17 mouse cellular contexts compared by ENCODE assay signal in the genomic region with DNA sequence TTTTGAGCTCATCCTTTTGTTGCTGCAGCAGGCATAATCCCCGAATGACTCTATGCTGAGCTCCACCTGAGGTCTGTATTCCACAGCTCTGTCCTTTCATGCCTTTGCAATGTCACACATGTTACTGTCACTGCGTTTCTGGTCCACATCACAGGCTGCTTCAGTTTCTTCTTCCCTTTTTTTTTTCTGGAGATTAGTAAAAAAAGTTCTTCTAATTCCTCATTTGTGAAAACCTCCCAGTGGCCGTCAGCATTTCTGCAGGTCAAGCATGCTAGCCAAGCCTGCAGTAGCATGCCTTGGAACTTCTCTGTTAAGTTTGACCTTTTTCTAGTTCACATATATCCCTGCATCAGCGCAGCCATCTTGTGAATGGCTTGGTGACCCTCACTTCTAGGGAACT. TPM values are rescaled to one million over a fixed set of nuclear protein-coding genes. Genes with fewer than 3 reads are reported as not detected.
A peak's percentile ranks its signal among the peaks of the same experiment; 100 is the strongest.
DNase-seq lines count a peak whose midpoint lies in the region; ATAC-seq and TF ChIP-seq lines count a peak whose summit lies in the region.
"Had no signal": no experiment of that assay in that cellular context is flagged by ENCODE, and none has a peak within 500 bp of the region (broad histone marks: within the 10 kb centered on the region; RNA-seq: fewer than 3 reads in every experiment).

No protein-coding gene starts in this region.

- intact Hi-C loops in gastrocnemius, postnatal 36 days (cut with DNase I): no loop called here

- ATAC-seq in monocyte, adult 5-6 weeks (replicated peaks; ENCODE audit: insufficient number of reproducible peaks, low FRiP score, low TSS enrichment, poor library complexity, severe bottlenecking): no peak
- ATAC-seq: hindbrain, embryonic 16.5 days; liver, embryonic 12.5 days had no signal

- TF ChIP-seq POLR2A in kidney, adult 2 months (IDR thresholded peaks at IDR 0.05; ENCODE audit: low read depth, low read length): no peak

- H3K36me3 ChIP-seq in kidney, adult 2 months (ENCODE audit: control insufficient read depth, insufficient read depth, low read length): peaks cover 4% of the 10 kb centered on the region; the same call in 1 of the 2 replicates
- H3K36me3 ChIP-seq in splenic B cell, adult 2 months (ENCODE audit: control insufficient read depth, insufficient read depth, low read length, poor library complexity, severe bottlenecking): 0 out of 2 replicates have a peak, but pooled peaks cover 3% of the 10 kb centered on the region
- H3K36me3 ChIP-seq: liver, embryonic 12.5 days; stomach, embryonic 15.5 days had no signal

- H3K27ac ChIP-seq in kidney, adult 2 months (ENCODE audit: insufficient read depth, low read depth, low read length): no peak overlapping the region
- H3K27ac ChIP-seq: liver, embryonic 12.5 days; stomach, embryonic 15.5 days had no signal

- H3K4me1 ChIP-seq in kidney, adult 2 months (ENCODE audit: control insufficient read depth, insufficient read depth, low read length): no peaks in the 10 kb centered on the region
- H3K4me1 ChIP-seq: stomach, embryonic 15.5 days had no signal

- 56% methylated on average over 4 of the region's 4 CpGs for WGBS in kidney, adult 2 months

- H3K27me3 ChIP-seq in kidney, adult 2 months (replicated peaks; ENCODE audit: control insufficient read depth, insufficient read depth, low read length): no peaks in the 10 kb centered on the region
- no peaks in the 10 kb centered on the region for H3K27me3 ChIP-seq in splenic B cell, adult 2 months (ENCODE audit: control insufficient read depth, insufficient read depth, low read length, poor library complexity, severe bottlenecking)
- H3K27me3 ChIP-seq: liver, embryonic 12.5 days; megakaryocyte, embryonic 14.5 days; stomach, embryonic 15.5 days had no signal

- DNase-seq in kidney, adult 2 months: peak; percentile 28
- DNase-seq in kidney, adult 11 months: no peak
- DNase-seq in monocyte, adult 2 months (ENCODE audit: low read depth in 1 of 2, low spot score in 2 of 2): peak; percentile 9 to 23
- DNase-seq in lung, postnatal 10 days: peak; percentile 19
- peak; percentile 16 for DNase-seq in splenic B cell, adult 2 months (ENCODE audit: low read depth, low spot score)
- no peak for DNase-seq in cerebellum, adult 11-12 months
- no peak for DNase-seq in gastrocnemius, postnatal 36 days
- DNase-seq: adrenal gland, postnatal 25 days; cerebellum, postnatal 25 days; gastrocnemius, postnatal 14 days; layer of hippocampus, adult 9-11 months; retina, postnatal 1 day had no signal

- no peak for TF ChIP-seq CTCF in kidney, adult 2 months (conservative IDR thresholded peaks at IDR 0.05; ENCODE audit: insufficient read depth, insufficient read length, low read depth, low read length)

- no peak overlapping the region for H3K4me3 ChIP-seq in kidney, adult 2 months (ENCODE audit: insufficient read depth, low read depth, low read length)
- H3K4me3 ChIP-seq: liver, embryonic 12.5 days; megakaryocyte, embryonic 14.5 days; stomach, embryonic 15.5 days had no signal

RNA-seq across cellular contexts. Expression of gene C9orf72, which starts 4.1 kb away (rescaled TPM):
- 5.6 and 6.6 TPM in 2 replicates for polyA plus RNA-seq in kidney, adult 2 months (2012; rRNA removed)
- total RNA-seq in monocyte, adult 5-6 weeks (2017): 30.2 to 61.0 TPM (median 53.0 TPM) in 3 replicates
- 10 to 100 TPM; 10.6 to 10.7 TPM for total RNA-seq in gastrocnemius, postnatal 36 days (2021)

Comparison
In these comparisons a context has a peak if more than half of its experiments do, and no peak if none do; other contexts are left out.
1. DNase-seq: peak in kidney, adult 2 months (single experiment), monocyte, adult 2 months (2 of 2), lung, postnatal 10 days (single experiment) and splenic B cell, adult 2 months (single experiment); none in kidney, adult 11 months (single experiment), cerebellum, adult 11-12 months (single experiment) and gastrocnemius, postnatal 36 days (0 of 2).